In genomic region chr14:54341807-54342206, GRCm38 (mm10) we compare ENCODE assay signal across 9 mouse cellular contexts. TPM values are rescaled to one million over a fixed set of nuclear protein-coding genes. Genes with fewer than 3 reads are reported as not detected.
DNase-seq lines count a peak whose midpoint lies in the region; TF ChIP-seq lines count a peak whose summit lies in the region.
"Not testable (repeated sequence)": the region's sequence is repeated elsewhere in the genome, so short reads cannot be mapped to it uniquely, and the experiment has no call there.
"Had no signal": no experiment of that assay in that cellular context is flagged by ENCODE, and none has a peak within 500 bp of the region (broad histone marks: within the 10 kb centered on the region; RNA-seq: fewer than 3 reads in every experiment).

No protein-coding gene starts in this region.

- H3K9ac ChIP-seq in ES-Bruce4 (ENCODE audit: low read depth, poor library complexity, severe bottlenecking): not testable (repeated sequence)

- not testable (repeated sequence) for H3K9me3 ChIP-seq in ES-Bruce4 (replicated peaks; ENCODE audit: control insufficient read depth, insufficient read depth, low read length, poor library complexity, severe bottlenecking)

- not testable (repeated sequence) for H3K4me1 ChIP-seq in ES-Bruce4 (ENCODE audit: control insufficient read depth, insufficient read depth, low read length)

- H3K27ac ChIP-seq in ES-Bruce4 (ENCODE audit: insufficient read depth, low read length): peak overlapping the region; percentile 89

- H3K4me3 ChIP-seq in ES-Bruce4 (ENCODE audit: low read depth, low read length): not testable (repeated sequence)

- H3K36me3 ChIP-seq in ES-Bruce4 (ENCODE audit: control insufficient read depth, insufficient read depth, low read length, poor library complexity, severe bottlenecking): not testable (repeated sequence)

- DNase-seq in ES-CJ7 (ENCODE audit: low read depth, low spot score) (peak; percentile 64), ZHBTc4 (ENCODE audit: low read depth, low spot score) (peak; percentile 30)
- DNase-seq in fat pad, adult 2 months (ENCODE audit: extremely low read depth, low read depth, low spot score): peak; percentile 55

- TF ChIP-seq CTCF in ES-Bruce4 (IDR thresholded peaks at IDR 0.05; ENCODE audit: low read depth, low read length): not testable (repeated sequence)

- TF ChIP-seq EP300 in ES-Bruce4 (IDR thresholded peaks at IDR 0.05; ENCODE audit: insufficient read depth, low read depth, low read length): peak; percentile 60; the same call in 1 of the 2 replicates

- not testable (repeated sequence) for H3K27me3 ChIP-seq in ES-Bruce4 (ENCODE audit: control insufficient read depth, insufficient read depth, low read length, poor library complexity, severe bottlenecking)

- TF ChIP-seq POLR2A in ES-Bruce4 (IDR thresholded peaks at IDR 0.05; ENCODE audit: insufficient read depth, low read length): not testable (repeated sequence)

RNA-seq across cellular contexts. Expression of gene Oxa1l, which starts 18.8 kb away (rescaled TPM):
- 86.1 and 96.4 TPM in 2 replicates for polyA plus RNA-seq in ES-Bruce4 (2011; ENCODE audit: insufficient read depth, insufficient read length, low read depth, missing spikeins)

RNA-seq across cellular contexts. Expression of gene Olfr49, which starts 57.1 kb away (rescaled TPM):
- polyA plus RNA-seq in ES-Bruce4 (2011; ENCODE audit: insufficient read depth, insufficient read length, low read depth, missing spikeins): not detected in 2 replicates
- polyA plus RNA-seq: adrenal gland, adult 2 months; brain, embryonic 14.5 days; C2C12; cerebellum, adult 2 months; G1E had no signal
